In genomic region chr5:112132746-112133145, GRCm38 (mm10) we compare ENCODE assay signal across 10 mouse cellular contexts.
A peak's percentile ranks its signal among the peaks of the same experiment; 100 is the strongest.
DNase-seq lines count a peak whose midpoint lies in the region; ATAC-seq lines count a peak whose summit lies in the region.
"Had no signal": no experiment of that assay in that cellular context is flagged by ENCODE, and none has a peak within 500 bp of the region (broad histone marks: within the 10 kb centered on the region; RNA-seq: fewer than 3 reads in every experiment).

No protein-coding gene starts in this region.

- intact Hi-C loops in left cerebral cortex, postnatal 25 days (cut with DNase I), result no loop called here
- intact Hi-C loops in left cerebral cortex, postnatal 36 days (cut with DNase I), result no loop called here

- H3K4me3 ChIP-seq in heart, embryonic 11.5 days (ENCODE audit: low read depth, low read length), result no peak overlapping the region
- H3K4me3 ChIP-seq: heart, embryonic 13.5 days; liver, embryonic 12.5 days had no signal

- 0 out of 2 replicates have a peak, but pooled peaks cover 2% of the 10 kb centered on the region for H3K27me3 ChIP-seq in heart, embryonic 11.5 days (ENCODE audit: control insufficient read depth, insufficient read depth, low read length)

- no peaks in the 10 kb centered on the region for H3K4me1 ChIP-seq in heart, embryonic 11.5 days (ENCODE audit: control insufficient read depth, insufficient read depth, low read length)
- H3K4me1 ChIP-seq: heart, embryonic 13.5 days; liver, embryonic 12.5 days had no signal

- 75% methylated on average over 1 of the region's 1 CpGs for WGBS in heart, embryonic 11.5 days (ENCODE audit: insufficient replicate concordance)

- no peaks in the 10 kb centered on the region for H3K9me3 ChIP-seq in heart, embryonic 11.5 days (replicated peaks; ENCODE audit: control insufficient read depth, low read length)
- H3K9me3 ChIP-seq: heart, embryonic 13.5 days; liver, embryonic 12.5 days had no signal

- peak; percentile 15 for DNase-seq in heart, adult 8-10 months (ENCODE audit: low spot score)
- peak; percentile 14 to 28 for DNase-seq in left cerebral cortex, postnatal 25 days (ENCODE audit: low spot score in 2 of 2)
- DNase-seq in left cerebral cortex, postnatal 36 days (ENCODE audit: low spot score in 2 of 2), result no peak
- peak; percentile 58 for DNase-seq in brain, embryonic 18.5 days (ENCODE audit: low read depth, low spot score)
- peak; percentile 20 to 21 for DNase-seq in layer of hippocampus, adult 8-10 months (ENCODE audit: low spot score in 2 of 2)
- no peak for DNase-seq in thymus, postnatal 36 days
- DNase-seq: lung, postnatal 36 days had no signal

- H3K36me3 ChIP-seq in heart, embryonic 11.5 days (ENCODE audit: control insufficient read depth, insufficient read depth, low read length), result no peaks in the 10 kb centered on the region
- H3K36me3 ChIP-seq: heart, embryonic 13.5 days; liver, embryonic 12.5 days had no signal

- H3K9ac ChIP-seq in heart, embryonic 11.5 days (ENCODE audit: low read depth, low read length), result no peak overlapping the region
- H3K9ac ChIP-seq: heart, embryonic 13.5 days; liver, embryonic 12.5 days had no signal

- H3K27ac ChIP-seq in heart, embryonic 11.5 days (ENCODE audit: low read depth, low read length), result no peak overlapping the region
- H3K27ac ChIP-seq: heart, embryonic 13.5 days; liver, embryonic 12.5 days had no signal

- no peak overlapping the region for H3K4me2 ChIP-seq in heart, embryonic 11.5 days
- H3K4me2 ChIP-seq: heart, embryonic 13.5 days; liver, embryonic 12.5 days had no signal

- ATAC-seq in heart, embryonic 11.5 days (replicated peaks; ENCODE audit: insufficient number of reproducible peaks, low FRiP score, low TSS enrichment), result no peak
- ATAC-seq: liver, embryonic 12.5 days had no signal

Comparison
In these comparisons a context has a peak if more than half of its experiments do, and no peak if none do; other contexts are left out.
1. DNase-seq: peak in heart, adult 8-10 months (single experiment), left cerebral cortex, postnatal 25 days (2 of 2), brain, embryonic 18.5 days (single experiment) and layer of hippocampus, adult 8-10 months (2 of 2); none in left cerebral cortex, postnatal 36 days (0 of 2) and thymus, postnatal 36 days (0 of 2).